In the genomic region with DNA sequence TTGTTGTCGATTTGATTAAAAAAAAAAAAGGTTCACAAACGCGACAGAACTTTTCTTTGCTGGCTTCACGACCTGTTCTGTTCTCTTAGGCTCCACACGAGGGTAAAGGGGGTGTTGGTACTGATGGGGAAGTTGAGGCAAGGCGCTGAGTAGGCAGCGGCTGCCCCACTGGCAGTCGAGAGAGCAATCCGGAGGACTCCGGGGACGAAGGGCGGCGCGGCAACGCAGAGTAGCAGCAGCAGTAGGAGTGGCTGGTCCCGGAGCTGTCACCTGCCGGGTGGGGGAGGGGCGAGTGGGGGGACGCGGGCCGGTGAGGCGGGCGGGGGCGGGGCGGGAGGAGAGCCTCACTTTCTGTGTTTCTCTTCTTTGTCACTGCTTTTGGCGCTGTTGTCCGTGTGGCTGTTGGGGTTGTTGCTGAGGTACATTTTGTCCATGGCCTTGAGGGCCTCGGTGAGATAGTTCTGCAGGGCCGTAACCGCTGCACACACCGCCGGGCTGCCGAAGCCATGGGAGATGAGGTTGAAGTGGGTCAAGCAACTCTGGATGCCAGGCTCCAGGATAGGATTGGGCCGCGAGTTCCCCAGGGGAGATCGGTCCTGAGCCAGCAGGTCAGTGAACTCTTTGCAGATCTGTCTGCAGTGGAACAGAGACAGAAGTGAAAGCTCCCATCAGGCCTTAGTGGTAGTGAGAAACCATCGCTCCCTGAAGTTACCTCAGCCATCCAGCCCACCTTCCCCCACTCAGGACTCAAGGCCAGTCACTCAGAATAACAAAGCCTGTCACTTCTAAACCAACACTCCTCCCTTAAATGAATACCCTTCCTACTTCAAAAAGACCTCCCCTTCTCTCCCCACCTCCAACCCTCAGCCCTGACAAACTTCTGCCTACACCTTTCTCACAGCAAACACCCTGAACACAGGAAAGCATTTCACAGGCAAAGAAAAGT, we compare ENCODE assay signal across 12 mouse cellular contexts. TPM values are rescaled to one million over a fixed set of nuclear protein-coding genes. Genes with fewer than 3 reads are reported as not detected.
DNase-seq lines count a peak whose midpoint lies in the region; ATAC-seq and TF ChIP-seq lines count a peak whose summit lies in the region.
"Had no signal": no experiment of that assay in that cellular context is flagged by ENCODE, and none has a peak within 500 bp of the region (broad histone marks: within the 10 kb centered on the region; RNA-seq: fewer than 3 reads in every experiment).

No protein-coding gene starts in this region.

- H3K4me1 ChIP-seq in heart, embryonic 11.5 days (ENCODE audit: control insufficient read depth, insufficient read depth, low read length) = peaks cover 4% of the 10 kb centered on the region; the same call in 1 of the 2 replicates
- peaks cover 6% of the 10 kb centered on the region for H3K4me1 ChIP-seq in midbrain, embryonic 12.5 days
- H3K4me1 ChIP-seq in midbrain, embryonic 13.5 days (replicated peaks) = 0 out of 2 replicates have a peak, but pooled peaks cover 7% of the 10 kb centered on the region
- no peaks in the 10 kb centered on the region; the same call in 1 of the 2 replicates for H3K4me1 ChIP-seq in intestine, postnatal 0 days (replicated peaks; ENCODE audit: control insufficient read depth, insufficient read depth, low read length)

- peak overlapping the region; percentile 58 for H3K4me2 ChIP-seq in heart, embryonic 11.5 days
- peak overlapping the region; percentile 22; the same call in 1 of the 2 replicates for H3K4me2 ChIP-seq in midbrain, embryonic 12.5 days (replicated peaks)
- no peak overlapping the region for H3K4me2 ChIP-seq in midbrain, embryonic 13.5 days (replicated peaks)
- peak overlapping the region; percentile 27 for H3K4me2 ChIP-seq in intestine, postnatal 0 days (replicated peaks; ENCODE audit: low read depth)

- 6% methylated on average over 29 of the region's 37 CpGs for WGBS in heart, embryonic 11.5 days (ENCODE audit: insufficient replicate concordance)
- 3% methylated on average over 30 of the region's 37 CpGs for WGBS in midbrain, embryonic 12.5 days
- 3% methylated on average over 27 of the region's 37 CpGs for WGBS in midbrain, embryonic 13.5 days
- WGBS in intestine, postnatal 0 days = 8% methylated on average over 36 of the region's 37 CpGs

- no peak overlapping the region for H3K9ac ChIP-seq in heart, embryonic 11.5 days (ENCODE audit: low read depth, low read length)
- H3K9ac ChIP-seq in midbrain, embryonic 12.5 days (replicated peaks) = no peak overlapping the region
- H3K9ac ChIP-seq in midbrain, embryonic 13.5 days (replicated peaks) = no peak overlapping the region
- no peak overlapping the region for H3K9ac ChIP-seq in intestine, postnatal 0 days (ENCODE audit: low read depth, low read length)

- H3K36me3 ChIP-seq in heart, embryonic 11.5 days (ENCODE audit: control insufficient read depth, insufficient read depth, low read length) = no peaks in the 10 kb centered on the region
- no peaks in the 10 kb centered on the region for H3K36me3 ChIP-seq in midbrain, embryonic 12.5 days
- H3K36me3 ChIP-seq in midbrain, embryonic 13.5 days = no peaks in the 10 kb centered on the region
- H3K36me3 ChIP-seq in intestine, postnatal 0 days (ENCODE audit: control insufficient read depth, insufficient read depth) = no peaks in the 10 kb centered on the region

- ATAC-seq in heart, embryonic 11.5 days (replicated peaks; ENCODE audit: insufficient number of reproducible peaks, low FRiP score, low TSS enrichment) = no peak
- ATAC-seq in midbrain, embryonic 12.5 days (ENCODE audit: low FRiP score, low read depth) = peak; percentile 58; the same call in 1 of the 2 replicates
- no peak for ATAC-seq in midbrain, embryonic 13.5 days
- no peak for ATAC-seq in intestine, postnatal 0 days
- no peak for ATAC-seq in erythroblast, adult 5-6 weeks (replicated peaks; ENCODE audit: low FRiP score, poor library complexity, severe bottlenecking)

- peak overlapping the region; percentile 22 for H3K4me3 ChIP-seq in heart, embryonic 11.5 days (ENCODE audit: low read depth, low read length)
- no peak overlapping the region for H3K4me3 ChIP-seq in midbrain, embryonic 12.5 days
- H3K4me3 ChIP-seq in midbrain, embryonic 13.5 days (replicated peaks) = no peak overlapping the region
- H3K4me3 ChIP-seq in intestine, postnatal 0 days (ENCODE audit: low read depth, low read length) = no peak overlapping the region; the same call in 1 of the 2 replicates

- no peak for TF ChIP-seq CTCF in intestine, postnatal 0 days (IDR thresholded peaks at IDR 0.05; ENCODE audit: low read depth)

- H3K9me3 ChIP-seq in heart, embryonic 11.5 days (replicated peaks; ENCODE audit: control insufficient read depth, low read length) = no peaks in the 10 kb centered on the region
- H3K9me3 ChIP-seq in midbrain, embryonic 12.5 days = no peaks in the 10 kb centered on the region
- H3K9me3 ChIP-seq in midbrain, embryonic 13.5 days = no peaks in the 10 kb centered on the region
- no peaks in the 10 kb centered on the region for H3K9me3 ChIP-seq in intestine, postnatal 0 days (ENCODE audit: control insufficient read depth)

- intact Hi-C loops in left cerebral cortex, postnatal 36 days (cut with DNase I) = loop anchor here (10.0 kb wide), 1 partner anchor 822 kb away; no protein-coding TSS in a partner anchor

- H3K27me3 ChIP-seq in heart, embryonic 11.5 days (ENCODE audit: control insufficient read depth, insufficient read depth, low read length) = peaks cover 70% of the 10 kb centered on the region
- H3K27me3 ChIP-seq in midbrain, embryonic 12.5 days = peaks cover 85% of the 10 kb centered on the region
- H3K27me3 ChIP-seq in midbrain, embryonic 13.5 days = peaks cover 98% of the 10 kb centered on the region
- peaks cover 96% of the 10 kb centered on the region for H3K27me3 ChIP-seq in intestine, postnatal 0 days (replicated peaks; ENCODE audit: control insufficient read depth, insufficient read depth, low read length)

- no peak overlapping the region for H3K27ac ChIP-seq in heart, embryonic 11.5 days (ENCODE audit: low read depth, low read length)
- no peak overlapping the region for H3K27ac ChIP-seq in midbrain, embryonic 12.5 days (replicated peaks)
- H3K27ac ChIP-seq in midbrain, embryonic 13.5 days = no peak overlapping the region
- no peak overlapping the region for H3K27ac ChIP-seq in intestine, postnatal 0 days (ENCODE audit: low read depth, low read length)

- no peak for DNase-seq in heart, adult 8-10 months (ENCODE audit: low spot score)
- peak; percentile 15 to 27 for DNase-seq in thymus, postnatal 36 days
- no peak for DNase-seq in left cerebral cortex, postnatal 36 days (ENCODE audit: low spot score in 2 of 2)
- DNase-seq: adrenal gland, postnatal 14 days; cerebellum, postnatal 36 days; gastrocnemius, postnatal 10 days; left cerebral cortex, postnatal 4 days had no signal

RNA-seq across cellular contexts. Expression of gene Tfap2a, which starts 21.1 kb away (rescaled TPM):
- 0.14 and 0.39 TPM in 2 replicates for polyA plus RNA-seq in heart, embryonic 11.5 days (2014; fragmentation: Nextera tagmentation; extraction: Ambion mirVana)
- under 1 TPM in 3 of 4 experiments, not detected in 1; 0.09 to 0.19 (median 0.16) TPM for total RNA-seq in heart, adult 8-10 months (2022)
- polyA plus RNA-seq in midbrain, embryonic 12.5 days (2016; fragmentation: Nextera tagmentation; extraction: Ambion mirVana) = 5.9 and 6.3 TPM in 2 replicates
- polyA plus RNA-seq in midbrain, embryonic 13.5 days (2015; fragmentation: Nextera tagmentation; extraction: Ambion mirVana) = 8.9 and 9.2 TPM in 2 replicates
- 0.04 and 0.07 TPM in 2 replicates for polyA plus RNA-seq in intestine, postnatal 0 days (2015; fragmentation: Nextera tagmentation; extraction: Ambion mirVana)
- not detected in 2 replicates for total RNA-seq in erythroblast, adult 5-6 weeks (2015; ENCODE audit: low replicate concordance)
- total RNA-seq in erythroblast, adult 5-6 weeks (2017; ENCODE audit: low replicate concordance) = not detected in 2 replicates
- total RNA-seq in left cerebral cortex, postnatal 36 days (2021) = under 1 TPM; 0.45 to 0.62 TPM

Comparison
In these comparisons a context has a peak if more than half of its experiments do, and no peak if none do; other contexts are left out.
1. DNase-seq: peak in thymus, postnatal 36 days (2 of 2); none in heart, adult 8-10 months (single experiment) and left cerebral cortex, postnatal 36 days (0 of 2).